Mouse (Mus musculus) embryo, embryonic 9.5 days (tissue): ENCODE data around the gene Tsks.

Source experiments
- DNase-seq: peaks from one replicate; pipeline ENCODE4 v3.0.0-alpha.2; 2017; ENCODE audit errors: extremely low spot score

The Tsks gene

GRCm38 (mm10) chr7:44942904-44943303 is at the start of gene Tsks:
TSS of gene Tsks (plus strand) at chr7:44943204.
- no peak for DNase-seq

DNA sequence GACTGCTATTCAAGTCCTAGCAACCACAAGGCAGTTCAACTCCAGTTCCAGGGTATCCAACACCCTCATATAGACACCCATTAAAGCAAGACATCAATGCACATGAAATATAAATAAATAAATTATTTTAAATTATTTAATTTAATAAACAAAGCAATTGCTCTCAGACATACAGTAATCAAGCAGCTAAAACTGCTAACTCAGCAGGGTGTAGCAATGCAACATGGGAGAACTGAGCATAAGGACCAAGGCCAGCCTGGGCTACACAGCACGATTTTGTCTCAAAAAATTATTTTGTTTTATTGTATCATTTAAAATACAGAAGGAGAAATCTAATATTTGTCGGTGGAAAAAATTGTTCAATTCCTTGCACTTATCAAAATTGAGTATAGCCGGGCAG is 48.8 kb upstream of the Tsks start:
- no peak for DNase-seq

GRCm38 (mm10) chr7:44895206-44895592 is 47.8 kb upstream of the Tsks start:
- DNase-seq: no peak

DNA sequence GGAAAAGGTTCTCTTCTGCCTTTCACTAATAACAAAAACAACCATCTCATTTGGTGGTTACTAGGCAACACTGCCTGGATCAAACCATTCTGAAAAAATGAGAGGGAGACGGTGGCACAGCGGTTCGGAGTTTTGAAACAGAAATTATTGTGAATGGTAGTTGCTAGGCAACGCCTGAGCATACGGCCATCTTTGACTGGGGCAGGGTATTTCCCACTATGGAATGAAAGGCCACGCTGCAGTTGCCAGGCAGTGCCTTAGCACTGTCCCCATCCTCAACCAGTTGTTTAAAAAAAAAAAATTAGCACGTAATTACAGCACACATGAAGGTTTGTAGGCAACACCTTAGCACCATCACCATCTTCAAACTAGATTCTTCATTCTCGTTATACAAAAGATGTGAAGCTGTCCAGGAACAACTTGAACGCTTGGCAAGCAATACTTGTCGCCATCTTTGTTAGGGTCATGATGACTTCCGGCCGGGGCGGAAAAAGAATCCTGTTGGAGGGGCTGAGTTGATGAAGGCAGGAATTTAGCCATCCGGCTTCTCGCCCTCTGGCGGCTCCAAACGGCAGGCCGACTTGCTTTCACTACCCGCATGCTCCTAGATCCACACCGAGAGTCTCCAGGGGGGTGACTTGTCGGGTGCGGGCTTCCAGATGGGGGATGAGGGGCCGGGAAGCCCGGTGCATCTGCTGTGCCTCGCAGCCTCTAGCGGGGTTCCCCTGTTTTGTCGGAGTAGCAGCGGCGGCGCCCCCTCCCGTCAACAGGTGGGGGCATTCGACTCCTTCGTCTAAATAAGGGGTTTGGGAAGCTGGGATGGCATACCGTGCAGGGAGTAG is 47.2 kb upstream of the Tsks start, which contains the start of gene Fuz:
Fuz (plus strand) TSS at position 487 of the 842 bp plus-strand sequence.
- peak; percentile 91 for DNase-seq

DNA sequence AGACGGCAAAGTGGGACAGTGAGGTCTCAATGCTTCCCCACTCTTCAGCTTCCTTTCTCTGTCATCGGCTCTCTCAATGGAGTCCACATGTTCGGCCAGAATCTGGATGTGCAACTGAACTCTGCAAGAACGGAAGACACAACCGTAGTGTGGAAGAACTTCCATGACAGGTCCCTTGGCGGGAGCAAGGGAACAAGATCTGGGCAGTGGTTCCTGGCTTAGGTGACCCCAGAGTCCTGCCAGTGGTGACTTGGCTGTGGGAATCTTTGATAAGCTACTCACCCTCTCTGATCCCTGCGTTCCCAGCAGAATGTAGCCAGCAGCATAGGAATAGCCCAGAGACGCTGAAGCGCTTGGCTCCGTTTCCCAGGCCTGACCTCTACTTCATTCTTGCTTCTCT is 46.5 kb upstream of the Tsks start:
- DNase-seq: no peak

DNA sequence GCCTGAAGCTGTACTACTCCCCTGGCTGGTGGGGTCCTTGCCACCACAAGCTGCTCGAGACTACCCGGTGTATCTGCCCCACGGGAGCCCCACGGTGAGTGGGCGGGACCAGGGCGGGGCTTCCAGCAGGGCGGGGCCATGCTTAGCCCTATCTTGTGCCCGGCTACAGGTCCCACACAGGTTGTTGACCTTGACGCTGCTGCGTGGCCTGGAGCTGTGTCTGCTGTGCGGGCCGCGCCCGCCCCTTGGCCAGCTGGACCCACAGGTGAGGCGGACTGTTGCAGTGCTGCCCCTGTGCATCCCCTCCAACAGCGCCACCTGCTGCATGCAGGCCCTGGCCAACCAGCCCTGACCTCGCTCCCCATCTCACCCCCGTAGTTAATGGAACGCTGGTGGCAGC is 44.4 kb upstream of the Tsks start:
- DNase-seq: peak; percentile 38

DNA sequence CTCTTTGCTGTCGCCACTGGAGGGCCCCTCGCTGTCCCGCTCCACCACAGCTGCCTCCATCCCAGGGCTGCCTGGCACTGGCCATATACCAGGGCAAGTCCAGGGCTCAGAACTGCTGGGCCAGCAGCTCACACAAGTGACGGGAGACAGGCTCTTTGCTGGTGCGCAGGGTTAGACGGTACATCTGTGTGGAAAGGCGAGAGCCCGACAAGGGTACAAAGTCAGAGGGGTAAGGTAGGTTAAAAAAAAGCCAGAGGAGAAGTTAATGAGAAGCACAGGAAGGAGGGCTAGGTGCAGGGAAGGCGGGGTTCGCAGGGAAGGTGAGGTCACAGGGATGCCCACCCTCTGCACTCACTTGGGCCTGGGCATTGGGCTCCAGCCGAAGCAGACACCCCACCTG is 42.4 kb upstream of the Tsks start:
- DNase-seq: no peak

GRCm38 (mm10) chr7:44901230-44901722 is 41.7 kb upstream of the Tsks start:
- peak; percentile 85 for DNase-seq

DNA sequence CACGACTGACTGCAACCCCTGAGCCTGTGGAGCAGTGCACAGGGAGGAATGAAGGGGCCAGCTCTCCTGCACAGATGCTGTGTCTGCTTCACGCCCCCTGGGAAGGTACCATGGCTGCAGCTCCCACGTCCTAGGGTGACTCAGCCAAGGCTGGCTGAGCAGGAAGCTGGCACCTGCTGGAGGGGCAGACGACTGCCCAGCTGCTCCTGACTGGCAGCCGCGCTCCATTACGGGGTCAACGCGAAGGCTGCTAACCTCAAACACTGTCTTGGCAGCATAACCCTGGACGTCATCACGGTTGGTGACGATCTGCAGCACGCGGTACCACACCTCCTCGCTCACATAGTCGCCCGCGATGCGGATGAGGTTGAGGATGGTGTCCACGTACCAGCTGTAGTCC is 37.6 kb upstream of the Tsks start:
- no peak for DNase-seq

DNA sequence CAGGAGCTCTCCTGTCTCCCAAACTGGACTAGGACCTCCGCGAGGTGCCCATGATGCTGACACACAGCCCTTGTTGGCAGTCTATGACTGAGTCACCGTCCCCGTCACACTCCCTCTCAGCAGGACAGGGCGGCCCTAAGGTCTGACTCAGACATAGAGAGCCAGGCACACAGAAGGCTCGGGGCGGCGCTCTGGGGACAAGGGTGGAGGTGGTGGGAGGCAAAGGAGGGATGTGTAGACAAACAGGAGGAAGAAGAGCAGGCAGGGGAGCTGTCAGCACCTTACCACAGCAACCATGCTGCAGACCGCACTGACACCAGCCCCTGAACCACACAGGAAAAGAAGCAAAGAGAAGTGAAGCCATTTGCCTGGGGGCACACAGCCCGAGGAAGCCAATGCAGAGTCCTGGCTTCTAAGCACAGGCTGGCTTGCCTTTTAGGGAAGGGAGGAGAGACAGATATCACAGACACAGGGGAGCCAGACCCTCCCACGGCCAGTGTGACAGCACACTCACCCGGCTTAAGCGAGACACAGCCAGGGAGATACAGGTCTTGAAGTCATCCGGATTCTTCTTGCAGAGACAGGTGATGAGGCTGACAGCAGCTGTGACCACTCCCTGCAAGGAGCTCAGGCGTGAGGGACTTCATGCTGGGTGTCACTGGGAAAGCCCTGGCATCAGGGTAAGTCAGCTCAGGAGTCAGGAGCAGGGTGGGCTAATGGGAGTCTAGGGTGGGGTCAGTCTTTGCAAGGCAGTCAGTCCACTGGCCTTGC is 34.1 kb upstream of the Tsks start:
- no peak for DNase-seq

GRCm38 (mm10) chr7:44914396-44914795 is 28.6 kb upstream of the Tsks start:
- DNase-seq: no peak

DNA sequence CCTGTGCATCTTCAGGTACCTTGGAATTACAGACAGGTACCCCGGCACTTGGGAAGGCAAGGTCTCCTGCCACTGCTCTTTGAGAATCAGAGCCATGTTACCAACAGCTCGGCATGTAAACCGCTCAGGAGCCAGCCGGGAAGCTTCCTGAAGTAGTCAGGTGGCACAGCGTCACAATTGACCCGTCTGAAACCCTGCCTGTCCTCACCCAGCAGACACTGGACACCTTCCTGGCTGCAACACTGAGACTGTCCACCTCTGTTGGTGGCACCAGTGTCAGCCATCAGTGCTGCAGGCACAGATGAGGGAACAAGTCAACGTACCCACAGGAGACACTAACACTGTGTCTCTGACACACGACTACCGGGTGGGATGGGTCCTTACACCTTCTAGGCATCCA is 27.7 kb upstream of the Tsks start:
- DNase-seq: no peak

GRCm38 (mm10) chr7:44916191-44916590 is 26.8 kb upstream of the Tsks start:
- no peak for DNase-seq

- DNase-seq: no peak
Observed at GRCm38 (mm10) chr7:44916881-44917280, 26.1 kb upstream of the Tsks start.

DNA sequence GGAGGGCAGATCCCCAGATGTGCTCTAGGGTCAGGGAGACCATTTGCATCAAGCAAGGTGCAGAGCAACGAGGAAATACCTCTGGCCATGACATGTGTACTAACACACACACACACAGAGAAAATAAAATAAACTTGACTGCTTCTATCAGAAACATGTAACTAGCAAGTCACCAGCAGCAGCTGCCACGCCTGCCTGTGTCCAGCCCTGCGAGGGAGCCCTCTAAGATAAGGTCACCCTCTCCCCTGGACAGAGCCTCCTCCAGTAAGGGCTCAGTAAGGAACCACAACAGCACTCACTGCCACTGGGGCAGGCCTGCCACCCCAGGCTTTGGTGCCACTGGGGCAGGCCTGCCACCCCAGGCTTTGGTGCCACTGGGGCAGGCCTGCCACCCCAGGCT is 24.8 kb upstream of the Tsks start:
- no peak for DNase-seq

DNA sequence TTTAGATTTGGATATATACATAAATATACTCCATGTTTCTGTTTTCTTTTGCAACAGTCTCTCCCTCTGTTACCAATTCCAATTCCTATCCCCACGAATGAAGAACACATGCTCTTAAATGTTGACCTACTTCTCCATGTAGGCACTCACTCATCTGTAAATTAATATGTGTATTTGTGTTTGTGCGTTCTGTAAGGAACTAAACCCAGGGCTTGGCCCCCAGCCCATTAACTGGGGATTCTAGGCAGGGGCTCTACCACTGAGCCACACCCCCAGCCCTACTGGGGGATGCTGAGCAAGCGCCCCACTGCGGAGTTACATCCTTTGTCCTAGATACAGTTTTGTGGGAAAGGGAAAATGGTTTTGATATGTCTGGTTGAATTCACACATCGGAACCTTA is 23.9 kb upstream of the Tsks start:
- DNase-seq: no peak

DNA sequence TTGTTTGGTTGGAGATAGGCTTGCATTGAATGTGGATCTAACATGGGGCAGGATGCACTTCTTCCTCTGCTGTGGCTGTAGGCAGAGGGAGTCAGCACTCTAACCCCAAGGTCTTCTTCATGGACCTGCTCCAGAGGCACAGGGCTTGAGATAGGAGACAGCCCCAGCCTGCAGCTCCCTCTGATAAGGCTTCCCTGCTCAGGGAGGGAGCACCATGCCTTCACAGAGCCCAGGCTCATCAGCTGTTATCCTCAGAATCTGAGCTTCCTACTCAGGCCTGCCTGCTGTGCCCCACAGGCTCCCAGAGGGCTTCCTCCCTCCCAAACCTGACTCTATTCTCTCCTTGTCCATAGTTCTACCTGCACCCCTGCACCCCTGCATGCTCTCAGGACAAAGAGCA is 20.5 kb upstream of the Tsks start:
- DNase-seq: no peak

DNA sequence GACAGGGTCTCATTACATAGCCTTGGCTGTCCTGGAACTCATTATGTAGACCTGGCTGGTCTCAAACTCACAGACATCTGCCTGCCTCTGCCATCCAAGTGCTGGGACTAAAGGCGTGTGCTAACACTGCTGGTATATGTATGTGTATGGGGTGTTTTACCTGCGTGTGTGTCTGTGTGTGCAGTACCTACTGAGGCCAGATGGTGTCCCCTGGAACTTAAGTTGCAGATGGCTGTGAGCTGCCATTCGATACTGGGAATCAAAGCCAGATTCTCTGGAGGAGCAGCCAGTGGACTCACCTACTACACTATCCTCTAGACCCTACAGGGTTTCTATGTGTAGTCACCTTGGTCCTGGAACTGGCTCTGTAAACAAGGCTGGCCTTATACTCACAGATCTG is 17.5 kb upstream of the Tsks start:
- no peak for DNase-seq

- no peak for DNase-seq
Observed at GRCm38 (mm10) chr7:44928570-44928969, 14.4 kb upstream of the Tsks start.

DNA sequence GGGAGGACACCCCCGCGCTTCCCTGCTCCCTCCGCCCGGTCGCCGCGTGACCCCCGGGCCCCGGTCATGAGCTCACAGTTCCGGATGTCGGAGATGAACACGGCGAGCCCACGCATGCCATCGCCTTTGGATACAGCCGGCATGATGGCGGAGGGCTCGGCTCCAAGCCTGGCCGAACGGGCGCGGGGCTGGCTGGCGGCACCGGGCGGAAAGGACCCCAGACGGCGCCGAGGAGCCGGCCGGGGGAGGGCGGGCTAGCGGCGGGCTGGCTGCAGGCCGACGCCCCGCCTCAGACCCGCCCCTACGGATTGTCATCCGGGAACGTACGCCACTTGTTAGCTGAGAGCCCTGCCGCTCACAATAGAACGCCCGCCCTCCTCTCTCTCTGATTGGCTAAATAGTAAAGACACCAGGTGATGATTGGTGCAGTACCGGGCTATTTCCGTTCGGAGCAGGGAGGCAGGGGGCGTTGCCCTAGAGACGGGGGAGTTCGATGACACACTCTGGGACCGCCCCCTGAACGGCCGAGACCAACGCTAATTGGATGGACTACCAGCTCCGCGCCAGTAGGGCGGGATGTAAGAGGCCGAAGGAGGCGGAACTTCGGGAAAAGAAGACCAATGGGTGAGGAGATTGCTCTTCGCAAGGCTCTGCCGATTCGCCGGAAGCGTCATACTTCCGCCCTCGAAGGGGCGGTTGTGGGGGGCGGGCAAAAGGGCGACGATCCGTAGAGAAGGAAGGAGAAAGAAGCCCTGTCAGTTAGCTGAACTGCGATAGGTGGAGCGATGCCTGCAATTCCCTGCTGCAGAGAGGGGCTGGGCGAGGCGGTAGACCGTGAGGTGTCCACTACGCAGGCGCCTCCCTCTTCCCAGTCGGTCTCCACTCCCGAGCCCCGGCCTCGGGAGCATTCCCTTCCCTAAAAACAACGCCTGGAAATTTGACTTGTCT is 13.5 kb upstream of the Tsks start, which contains the start of gene Ap2a1:
Ap2a1 (minus strand) TSS at position 293 of the 948 bp plus-strand sequence.
- DNase-seq: peak; percentile 100

GRCm38 (mm10) chr7:44938680-44939079 is 4.3 kb upstream of the Tsks start:
- DNase-seq: no peak

DNA sequence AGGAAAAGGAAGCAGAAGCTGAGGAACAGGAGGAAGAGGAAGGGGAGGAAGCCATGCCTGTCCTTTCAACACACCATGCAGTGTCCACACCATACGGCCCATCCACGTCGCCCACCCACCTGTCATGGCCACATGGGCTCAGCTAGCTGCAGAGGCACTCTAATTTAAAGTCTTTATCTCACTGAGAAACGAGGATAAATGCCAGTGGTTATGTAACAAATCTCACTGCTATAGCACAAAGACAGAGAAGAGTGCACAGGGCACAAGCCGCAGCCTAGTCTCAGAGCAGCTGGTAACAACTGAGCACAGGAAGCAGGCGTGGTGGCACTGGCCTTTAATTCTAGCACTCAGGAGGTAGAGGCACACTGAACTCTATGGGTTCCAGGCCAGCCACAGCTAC is 6.9 kb downstream of the Tsks start:
- no peak for DNase-seq
